Mouse (Mus musculus) liver, embryonic 16.5 days (tissue): ENCODE measurements around the gene Foxn1. TPM values are rescaled to one million over a fixed set of nuclear protein-coding genes. Genes with fewer than 3 reads are reported as not detected.

Experiments used
- ATAC-seq: fragments of 200-750 bp; cut with Nextera tagmentation; 2 replicates; pipeline ENCODE4 v1.8.0; 2017; ENCODE audit warnings: low read depth, mild to moderate bottlenecking, moderate number of reproducible peaks, moderate library complexity
- H3K27ac ChIP-seq: fragments of 300-500 bp; sonication (generic); 2 replicates; pipeline ENCODE4 v1.5.1; 2014; ENCODE audit warnings: mild to moderate bottlenecking, low read length
- H3K27me3 ChIP-seq: fragments of 300-500 bp; sonication (generic); 2 replicates; pipeline ENCODE4 v1.6.1; 2014; ENCODE audit warnings: low read depth, low read length, mixed read lengths; ENCODE audit not compliant: control insufficient read depth, insufficient read depth
- H3K36me3 ChIP-seq: fragments of 300-500 bp; sonication (generic); 2 replicates; pipeline ENCODE4 v1.6.1; 2014; ENCODE audit warnings: mild to moderate bottlenecking; ENCODE audit not compliant: control insufficient read depth, insufficient read depth
- H3K4me1 ChIP-seq: fragments of 300-500 bp; sonication (generic); 2 replicates; pipeline ENCODE4 v1.6.1; 2014; ENCODE audit warnings: low read depth, low read length, mixed read lengths; ENCODE audit not compliant: control insufficient read depth
- H3K4me2 ChIP-seq: fragments of 300-500 bp; sonication (generic); 2 replicates; pipeline ENCODE4 v1.6.1; 2014; ENCODE audit warnings: low read depth, low read length, mixed read lengths
- H3K4me3 ChIP-seq: fragments of 300-500 bp; sonication (generic); 2 replicates; pipeline ENCODE4 v1.5.1; 2014; ENCODE audit warnings: low read depth, mild to moderate bottlenecking, low read length
- H3K9ac ChIP-seq: fragments of 300-500 bp; sonication (generic); 2 replicates; pipeline ENCODE4 v1.6.1; 2014; ENCODE audit warnings: low read depth, low read length
- H3K9me3 ChIP-seq: fragments of 300-500 bp; sonication (generic); replicated peaks from 2 replicates; pipeline ENCODE4 v1.6.1; 2016; ENCODE audit warnings: low read length; ENCODE audit not compliant: control insufficient read depth
- WGBS: fragments of 180-500 bp; shearing (Covaris S2); extraction: QIAGEN DNeasy Blood & Tissue Kit; methylation state at CpG from one replicate; pipeline ENCODE4 v1.1.7; 2014; ENCODE audit not compliant: insufficient replicate concordance; 5-methylcytosine and 5-hydroxymethylcytosine counted together
- polyA plus RNA-seq: library from polyadenylated mRNA; unstranded; fragments of >200 nt; fragmentation: Nextera tagmentation; extraction: Ambion mirVana; gene quantifications from 2 replicates; pipeline ENCODE4 v1.2.1, GENCODE M21; 2015

Foxn1 gene
- polyA plus RNA-seq, 1 experiment from 2014 or later, result not detected

DNA sequence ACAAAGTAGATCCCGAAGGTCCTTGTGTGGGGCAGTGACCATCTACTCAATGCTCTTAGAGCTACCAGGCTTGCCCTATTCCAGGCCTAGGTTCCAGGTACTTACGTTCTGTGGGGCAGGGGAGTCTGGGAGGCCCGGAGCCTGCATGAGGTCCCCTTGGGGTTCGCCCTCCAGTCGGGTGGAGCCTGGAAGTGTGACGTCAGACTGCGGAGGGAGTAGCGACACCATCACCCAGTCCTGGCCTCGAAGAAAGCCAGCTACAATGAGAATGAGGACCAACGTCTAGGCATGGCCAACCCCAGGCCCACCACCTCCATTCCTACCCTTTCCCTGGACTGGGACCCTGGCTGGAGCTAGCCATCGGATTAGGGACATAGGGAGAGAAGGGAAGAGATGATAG is 14.6 kb downstream of the Foxn1 start:
- Histone ChIP-seq H3K9ac (no peak overlapping the region), H3K4me1 (no peaks in the 10 kb centered on the region), H3K9me3 (no peaks in the 10 kb centered on the region), H3K36me3 (no peaks in the 10 kb centered on the region), H3K27me3 (no peaks in the 10 kb centered on the region), H3K4me3 (no peak overlapping the region), H3K27ac (no peak overlapping the region), H3K4me2 (no peak overlapping the region)
- ATAC-seq, result no peak
- 66% methylated on average over 11 of the region's 11 CpGs for WGBS

DNA sequence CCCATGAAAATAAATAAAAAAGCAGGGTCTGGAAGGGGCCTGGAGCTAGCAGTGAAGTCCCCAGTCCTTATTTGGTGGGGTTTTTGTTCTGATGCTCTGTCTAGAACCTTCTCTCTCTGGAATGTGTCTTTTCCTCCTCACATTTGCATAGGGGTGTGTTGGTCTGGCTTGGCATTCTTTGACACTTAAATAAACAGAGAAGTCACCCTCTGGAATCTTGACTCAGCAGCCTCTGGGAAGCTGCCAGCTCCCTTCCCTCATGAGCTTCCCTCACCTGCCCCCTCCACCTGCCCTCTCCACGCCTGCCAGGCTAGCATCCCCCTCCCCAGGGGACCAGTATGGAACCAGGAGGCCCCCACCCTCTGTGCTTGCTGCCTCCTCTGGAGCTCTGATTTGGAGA is 16.0 kb downstream of the Foxn1 start:
- Histone ChIP-seq H3K36me3 (no peaks in the 10 kb centered on the region), H3K9ac (no peak overlapping the region), H3K4me2 (no peak overlapping the region), H3K4me3 (no peak overlapping the region), H3K4me1 (no peaks in the 10 kb centered on the region), H3K27ac (no peak overlapping the region), H3K27me3 (no peaks in the 10 kb centered on the region), H3K9me3 (no peaks in the 10 kb centered on the region)
- WGBS, result 19% methylated on average over 1 of the region's 1 CpGs
- ATAC-seq, result no peak

DNA sequence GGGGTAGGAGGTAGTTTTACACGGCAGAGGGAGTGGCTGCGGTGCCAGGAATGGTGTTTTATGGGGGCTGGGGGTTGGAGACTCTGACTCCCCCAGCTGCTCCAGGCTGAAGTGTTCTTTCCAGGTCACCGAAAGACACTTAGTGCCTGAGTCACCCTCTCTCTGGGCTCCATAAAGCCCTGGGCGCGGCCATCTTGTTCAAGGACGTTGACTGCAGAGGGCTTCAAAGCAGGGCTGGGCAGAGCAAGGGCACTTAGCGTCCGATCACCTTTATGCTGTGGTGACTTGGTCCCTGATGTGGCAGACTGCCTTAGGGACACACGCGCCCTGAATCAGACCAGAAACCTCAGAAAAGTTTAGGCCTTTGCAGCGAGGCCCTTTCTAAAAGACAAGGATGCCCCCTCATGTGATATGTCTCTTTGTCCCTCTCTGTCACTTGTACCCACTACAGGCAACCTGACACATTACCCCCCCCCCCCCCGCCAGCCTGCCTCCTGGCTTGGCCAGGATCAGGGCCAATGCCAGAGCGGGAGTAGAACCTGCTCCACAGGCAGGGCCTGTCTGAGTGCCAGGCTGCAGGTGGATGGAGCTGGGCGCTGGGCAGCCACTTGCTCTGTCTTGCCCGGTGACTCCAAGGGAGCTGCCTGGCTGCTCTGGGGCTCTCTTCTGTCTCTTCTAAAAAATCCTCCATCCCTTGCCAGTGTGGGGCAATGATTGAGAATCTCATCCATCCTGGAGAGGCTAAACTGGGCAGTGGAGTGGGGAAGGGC is 18.7 kb downstream of the Foxn1 start:
- no peaks in the 10 kb centered on the region; the same call in 1 of the 2 replicates for H3K4me1 ChIP-seq
- H3K27me3 ChIP-seq, result no peaks in the 10 kb centered on the region
- H3K9ac ChIP-seq, result no peak overlapping the region
- H3K4me3 ChIP-seq, result no peak overlapping the region
- WGBS, result 75% methylated on average over 15 of the region's 15 CpGs
- no peak for ATAC-seq
- no peak overlapping the region for H3K4me2 ChIP-seq
- no peaks in the 10 kb centered on the region for H3K9me3 ChIP-seq
- H3K27ac ChIP-seq, result no peak overlapping the region
- H3K36me3 ChIP-seq, result no peaks in the 10 kb centered on the region

GRCm38 (mm10) chr11:78364103-78364502 is 22.3 kb downstream of the Foxn1 start:
- Histone ChIP-seq H3K4me2 (no peak overlapping the region), H3K36me3 (no peaks in the 10 kb centered on the region), H3K9ac (no peak overlapping the region), H3K9me3 (no peaks in the 10 kb centered on the region), H3K27me3 (no peaks in the 10 kb centered on the region), H3K4me1 (peaks cover 6% of the 10 kb centered on the region), H3K27ac (no peak overlapping the region), H3K4me3 (no peak overlapping the region)
- ATAC-seq, result no peak
- 38% methylated on average over 8 of the region's 8 CpGs for WGBS

- 52% methylated on average over 13 of the region's 13 CpGs for WGBS
- H3K27me3 ChIP-seq, result no peaks in the 10 kb centered on the region
- no peak overlapping the region for H3K27ac ChIP-seq
- H3K9ac ChIP-seq, result no peak overlapping the region
- no peak overlapping the region for H3K4me2 ChIP-seq
- no peak for ATAC-seq
- no peaks in the 10 kb centered on the region for H3K36me3 ChIP-seq
- H3K9me3 ChIP-seq, result no peaks in the 10 kb centered on the region
- H3K4me1 ChIP-seq, result peaks cover 6% of the 10 kb centered on the region
- no peak overlapping the region for H3K4me3 ChIP-seq
These were observed 22.9 kb downstream of the Foxn1 start for GRCm38 (mm10) chr11:78363309-78364007.

GRCm38 (mm10) chr11:78360789-78361131 is 25.6 kb downstream of the Foxn1 start:
- H3K27ac ChIP-seq, result no peak overlapping the region
- no peaks in the 10 kb centered on the region for H3K36me3 ChIP-seq
- peaks cover 6% of the 10 kb centered on the region for H3K4me1 ChIP-seq
- H3K27me3 ChIP-seq, result no peaks in the 10 kb centered on the region
- ATAC-seq, result no peak
- WGBS, result 45% methylated on average over 2 of the region's 2 CpGs
- peak overlapping the region; percentile 73 for H3K4me2 ChIP-seq
- H3K4me3 ChIP-seq, result no peak overlapping the region
- no peak overlapping the region for H3K9ac ChIP-seq
- H3K9me3 ChIP-seq, result no peaks in the 10 kb centered on the region

- peak overlapping the region; percentile 73 for H3K4me2 ChIP-seq
- H3K9ac ChIP-seq, result no peak overlapping the region; the same call in 1 of the 2 replicates
- no peaks in the 10 kb centered on the region for H3K9me3 ChIP-seq
- no peak overlapping the region for H3K27ac ChIP-seq
- H3K27me3 ChIP-seq, result no peaks in the 10 kb centered on the region
- peak overlapping the region; percentile 61 for H3K4me3 ChIP-seq
- no peaks in the 10 kb centered on the region for H3K36me3 ChIP-seq
- WGBS, result 8% methylated on average over 13 of the region's 13 CpGs
- ATAC-seq, result peak; percentile 69
- peaks cover 6% of the 10 kb centered on the region for H3K4me1 ChIP-seq
These were observed 26.1 kb downstream of the Foxn1 start for GRCm38 (mm10) chr11:78360125-78360788.

- H3K9ac ChIP-seq, result no peak overlapping the region
- no peak overlapping the region for H3K27ac ChIP-seq
- no peaks in the 10 kb centered on the region for H3K9me3 ChIP-seq
- no peak overlapping the region for H3K4me3 ChIP-seq
- ATAC-seq, result no peak
- H3K4me2 ChIP-seq, result no peak overlapping the region
- no peaks in the 10 kb centered on the region for H3K27me3 ChIP-seq
- 22% methylated on average over 22 of the region's 22 CpGs for WGBS
- no peaks in the 10 kb centered on the region for H3K36me3 ChIP-seq
- peaks cover 6% of the 10 kb centered on the region for H3K4me1 ChIP-seq
These were observed 27.9 kb downstream of the Foxn1 start for GRCm38 (mm10) chr11:78358330-78359007.
